Mouse (Mus musculus) forelimb bud, embryonic 11.5 days (tissue): ENCODE data around the gene Dysf.

ENCODE experiments used
- DNase-seq: peaks from one replicate; pipeline ENCODE4 v3.0.0-alpha.2; 2012; ENCODE audit warnings: low read depth, low spot score

Gene Dysf

DNA sequence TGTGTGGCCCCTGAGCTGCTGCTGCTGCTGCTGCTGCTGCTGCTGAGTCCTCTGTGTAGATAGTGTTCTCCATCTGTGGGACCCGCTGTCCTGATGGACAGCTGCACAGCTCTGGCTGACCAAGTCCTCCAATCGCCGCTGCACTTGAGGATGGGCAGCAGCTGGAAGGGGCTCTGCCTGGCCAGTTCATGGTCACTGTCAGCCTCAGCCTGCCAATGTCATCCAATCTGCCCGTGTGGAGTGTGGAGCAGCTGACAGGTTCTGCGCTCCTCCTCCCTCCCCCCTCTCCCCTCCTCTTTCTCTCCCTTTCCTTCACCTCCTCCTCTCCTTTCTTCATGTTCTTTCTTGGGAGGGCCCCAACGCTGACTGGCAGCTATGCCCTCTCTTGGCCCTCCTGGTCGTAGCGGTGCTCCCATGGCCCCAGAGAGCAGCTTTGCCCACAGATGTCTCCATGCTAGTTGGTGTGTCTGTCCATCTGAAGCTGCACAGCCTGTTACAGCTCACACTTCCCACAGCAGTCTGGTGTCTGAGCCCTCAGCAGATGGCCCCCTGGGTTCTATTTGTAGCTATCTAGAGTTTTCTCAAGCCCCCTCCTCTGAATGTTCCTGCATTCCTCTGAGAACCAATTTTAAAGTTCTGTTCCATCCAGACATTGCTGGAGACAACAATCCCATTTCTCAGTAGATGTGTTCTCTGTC, 223.8 kb downstream of the Dysf start:
- DNase-seq: no peak

DNA sequence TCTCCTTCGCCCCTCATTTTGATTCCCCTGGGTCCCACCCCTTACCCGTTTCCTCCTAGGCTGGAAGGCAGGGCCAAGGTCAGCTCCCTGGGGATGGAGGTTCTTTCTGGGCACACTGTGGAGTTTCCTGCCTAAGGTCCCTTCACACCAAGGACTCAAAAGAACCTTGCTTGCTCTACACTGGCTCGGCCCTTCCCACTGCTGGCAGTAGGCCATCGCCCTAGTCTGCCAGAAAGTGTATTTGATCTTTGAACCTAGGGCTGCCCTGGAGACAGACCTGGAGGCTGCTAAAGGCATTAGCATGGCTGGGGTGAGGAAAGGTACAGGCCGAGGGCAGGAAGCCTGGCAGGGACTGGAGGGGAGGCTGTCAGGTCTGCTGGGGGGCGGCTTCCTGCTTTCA, 225.4 kb downstream of the Dysf start:
- DNase-seq: no peak

- no peak for DNase-seq
These were observed 227.0 kb downstream of the Dysf start for GRCm38 (mm10) chr6:84235365-84235764.

DNA sequence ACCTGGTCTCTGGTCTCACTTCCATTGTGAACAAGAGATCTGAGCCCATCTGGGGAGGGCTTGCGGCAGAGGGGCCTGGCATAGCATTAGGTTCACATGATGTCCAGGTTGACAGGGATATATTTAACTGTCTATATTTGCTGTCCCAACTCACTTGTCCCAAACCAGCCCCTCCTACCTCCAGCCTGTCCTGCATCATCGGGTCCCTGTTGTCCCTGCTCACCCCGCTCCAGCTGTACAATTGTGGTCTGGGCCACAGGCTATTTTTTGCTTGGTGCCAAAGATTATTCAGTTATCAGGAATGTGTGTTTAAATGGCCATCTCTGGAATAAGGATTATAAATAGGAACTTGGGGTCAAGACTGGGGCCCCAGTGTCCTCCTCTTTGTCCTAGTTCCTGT, 235.0 kb downstream of the Dysf start:
- DNase-seq: no peak

DNA sequence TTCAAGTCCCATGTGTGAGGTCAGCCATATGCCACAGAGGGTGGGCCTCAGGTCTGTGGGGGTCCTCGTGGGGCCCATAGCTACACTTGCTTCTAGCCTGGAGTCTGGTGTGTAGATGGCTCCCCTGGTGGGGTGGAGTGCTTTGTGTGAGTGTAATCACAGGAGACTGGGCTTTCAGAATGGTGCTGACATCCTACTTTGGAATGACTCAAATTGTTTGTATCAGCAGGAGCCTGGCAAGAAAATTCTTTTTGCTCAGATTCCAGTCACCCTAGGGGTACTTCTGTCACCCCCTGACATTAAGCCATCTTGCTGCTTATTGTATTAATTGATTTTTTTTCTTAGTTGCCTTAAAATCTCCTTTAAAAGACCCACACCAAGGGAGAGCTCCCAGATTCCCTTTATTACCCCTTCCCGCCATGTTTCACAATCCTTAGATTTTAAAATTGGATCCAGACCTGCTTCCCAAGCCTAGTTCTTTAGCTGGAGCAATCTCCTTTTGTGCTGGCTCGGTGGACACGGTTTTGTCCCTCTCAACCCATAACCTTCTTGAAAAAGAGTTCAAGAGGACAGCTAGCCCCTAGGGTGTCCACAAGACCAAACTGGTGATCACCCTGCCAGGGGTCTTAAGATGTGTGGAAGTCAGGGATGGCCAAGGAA, 237.8 kb downstream of the Dysf start:
- no peak for DNase-seq

GRCm38 (mm10) chr6:84246979-84247378, 238.6 kb downstream of the Dysf start:
- no peak for DNase-seq
